Mouse (Mus musculus): ENCODE data around the gene Vdr.

The Vdr gene

DNA sequence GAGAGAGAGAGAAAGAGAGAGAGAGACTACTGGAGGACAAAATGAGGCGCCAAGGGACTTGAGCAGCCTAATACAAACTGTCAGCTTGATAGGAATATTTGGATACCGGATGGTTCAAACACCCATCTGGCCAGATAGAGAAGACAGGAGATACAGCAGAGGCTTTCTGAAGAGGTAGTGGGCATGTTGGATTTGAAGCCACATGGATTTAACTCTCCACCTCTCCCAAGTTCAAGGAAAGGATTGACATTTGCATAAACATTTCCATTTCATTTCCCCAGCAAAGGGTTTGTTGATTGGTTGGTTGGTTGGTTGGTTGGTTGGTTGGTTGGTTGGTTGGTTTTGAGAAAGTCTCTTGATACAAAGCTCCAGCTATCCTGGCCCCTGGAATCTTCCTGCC lies 62.6 kb downstream of the Vdr start:
- no peak for DNase-seq (ENCODE audit: low spot score in 2 of 2)

DNA sequence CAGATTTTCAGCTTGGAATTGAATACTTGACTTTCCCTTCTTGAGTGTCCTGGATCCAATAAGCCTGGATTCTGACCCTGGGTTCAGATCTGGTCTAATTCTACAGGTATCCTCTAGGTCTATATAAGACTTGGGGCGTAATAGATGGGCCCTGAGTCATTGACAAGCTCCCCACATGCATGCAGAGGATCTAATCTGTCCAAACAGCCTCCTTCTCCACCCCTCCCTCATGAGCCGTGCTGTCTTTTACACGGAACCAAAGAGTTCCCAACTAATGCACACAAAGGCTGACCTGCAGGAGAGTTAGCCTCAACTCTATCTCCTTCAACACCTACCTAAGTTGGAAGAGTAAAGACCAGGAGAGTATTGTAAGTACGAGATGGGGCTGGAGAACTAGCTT lies 63.1 kb downstream of the Vdr start:
- DNase-seq (ENCODE audit: low spot score in 2 of 2) = no peak

DNA sequence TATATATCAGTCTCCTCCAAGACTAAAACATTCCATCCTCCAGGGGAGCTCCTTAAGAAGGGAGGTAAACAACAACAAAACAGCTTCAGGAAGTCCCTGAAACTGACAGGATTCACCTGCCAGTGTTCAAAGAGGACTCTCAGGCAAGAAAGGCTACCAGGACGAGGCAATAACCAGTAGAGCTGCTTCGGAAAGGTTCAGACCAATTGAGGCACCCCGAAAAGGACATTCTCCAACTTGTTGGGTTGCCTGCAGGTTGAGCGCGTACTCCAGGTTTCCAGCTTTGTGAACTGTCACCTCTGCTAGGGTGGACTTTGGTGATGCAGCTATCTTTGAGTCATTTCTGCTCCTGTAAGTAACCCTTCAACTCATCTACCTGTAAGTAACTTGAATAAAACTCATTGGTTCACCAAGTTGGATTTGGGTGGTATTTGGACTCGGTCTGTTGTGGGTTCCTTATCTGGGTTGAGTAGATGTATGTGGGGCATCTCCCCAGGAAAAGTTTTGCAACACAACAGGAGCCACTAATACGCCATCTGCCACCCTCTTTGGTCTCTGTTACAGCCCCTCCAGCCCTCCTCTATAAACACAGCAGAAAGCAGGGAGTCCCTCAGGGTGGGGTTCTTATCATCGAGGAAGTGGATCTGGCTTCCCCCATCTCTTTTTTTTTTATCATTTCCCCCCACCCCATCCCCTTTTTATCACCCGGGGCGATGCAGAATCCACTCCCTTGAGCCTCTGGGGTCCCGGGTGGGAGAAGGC lies 64.1 kb downstream of the Vdr start:
- DNase-seq (ENCODE audit: low spot score in 2 of 2) = no peak

DNA sequence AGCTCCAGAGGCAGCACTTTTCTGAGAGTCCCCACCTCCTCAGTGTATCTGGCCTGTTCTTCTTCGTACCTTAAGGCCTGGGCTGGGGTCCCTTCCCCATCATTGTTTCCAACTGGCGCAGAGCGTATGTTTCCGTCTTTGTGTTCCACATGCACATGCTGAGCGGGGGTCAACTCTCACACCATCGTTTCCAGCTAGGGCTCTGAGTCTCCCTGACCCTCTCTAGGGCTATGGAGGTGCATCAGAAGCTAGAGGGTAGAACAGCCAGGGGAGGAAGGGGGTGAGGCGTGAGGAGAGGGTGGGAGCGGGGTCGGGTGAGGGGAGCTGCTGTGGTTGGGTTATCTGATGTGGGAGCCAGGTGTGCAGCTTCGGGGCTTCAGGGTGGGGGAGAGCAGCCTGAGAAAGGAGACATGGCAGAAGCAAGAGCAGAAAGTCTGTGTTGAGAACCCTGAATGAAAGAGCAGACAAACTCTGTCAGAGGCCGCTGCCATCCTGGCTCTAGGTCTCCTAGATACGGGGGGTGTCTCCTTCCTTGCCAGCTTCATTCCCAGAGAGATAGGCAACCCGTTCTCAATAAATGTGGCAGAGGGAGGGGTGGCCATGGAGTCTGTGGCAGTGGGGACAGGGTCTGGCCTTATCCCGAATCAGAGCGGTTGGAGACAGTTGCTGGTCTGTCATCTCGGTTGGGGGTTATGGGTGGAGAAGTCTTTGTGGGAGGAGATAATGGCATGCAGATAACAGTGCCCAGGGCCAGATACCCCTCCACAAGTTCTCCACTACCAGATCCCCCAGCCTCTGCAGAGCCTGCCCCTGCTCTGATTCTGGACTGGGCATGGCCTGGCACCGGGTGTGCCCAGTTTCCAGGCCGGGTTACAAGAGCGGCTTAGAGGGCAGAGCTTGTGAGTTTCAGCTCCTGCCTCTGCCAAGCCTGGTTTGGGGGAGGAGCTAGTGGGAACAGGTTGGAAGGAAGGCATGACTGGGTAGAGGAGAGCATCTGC lies 66.1 kb downstream of the Vdr start, which contains the start of gene Hdac7:
Gene Hdac7, minus strand, starts transcription at position 466 of the 998 bp plus-strand sequence.
- no peak for DNase-seq (ENCODE audit: low spot score in 2 of 2)

DNA sequence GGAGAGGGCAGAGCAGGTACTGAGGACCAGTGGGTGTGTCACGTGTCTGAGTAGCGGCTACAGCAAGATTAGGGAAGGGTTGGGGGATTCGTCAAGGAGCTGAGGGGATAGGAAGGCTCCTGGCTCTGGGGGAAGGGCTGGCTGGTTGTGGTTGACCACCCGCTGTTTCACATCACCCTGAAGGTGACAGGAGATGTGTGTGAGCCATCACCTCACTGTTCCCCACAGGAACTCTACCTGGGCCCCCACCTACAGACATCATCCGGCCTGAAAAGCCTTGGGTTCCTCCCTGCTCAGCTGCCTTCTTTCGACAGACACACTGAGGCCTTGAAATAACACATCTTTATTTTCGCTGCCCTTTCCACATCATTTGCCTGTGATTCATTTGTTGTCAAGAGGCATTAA lies 67.2 kb downstream of the Vdr start:
- DNase-seq (ENCODE audit: low spot score in 2 of 2) = no peak

DNA sequence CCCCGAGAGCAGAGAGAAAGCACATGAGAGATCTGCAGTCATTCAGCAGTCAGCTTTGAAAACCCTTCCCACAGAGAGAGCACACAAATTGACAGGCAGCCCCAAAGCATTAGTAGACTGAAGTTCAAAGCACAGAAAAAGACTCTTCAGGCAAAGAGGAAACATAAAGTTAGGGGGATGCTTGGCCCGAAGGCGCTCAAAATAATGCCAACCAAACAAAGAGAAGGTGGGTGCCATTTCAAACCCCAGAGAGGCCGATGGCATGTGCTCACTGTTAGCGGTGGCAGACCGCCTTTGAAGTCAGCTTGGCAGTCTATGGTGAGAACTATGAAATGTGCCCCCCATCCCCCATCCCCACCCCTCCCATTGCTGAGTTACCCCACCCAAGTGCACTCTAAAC lies 68.4 kb downstream of the Vdr start:
- no peak for DNase-seq (ENCODE audit: low spot score in 2 of 2)

DNA sequence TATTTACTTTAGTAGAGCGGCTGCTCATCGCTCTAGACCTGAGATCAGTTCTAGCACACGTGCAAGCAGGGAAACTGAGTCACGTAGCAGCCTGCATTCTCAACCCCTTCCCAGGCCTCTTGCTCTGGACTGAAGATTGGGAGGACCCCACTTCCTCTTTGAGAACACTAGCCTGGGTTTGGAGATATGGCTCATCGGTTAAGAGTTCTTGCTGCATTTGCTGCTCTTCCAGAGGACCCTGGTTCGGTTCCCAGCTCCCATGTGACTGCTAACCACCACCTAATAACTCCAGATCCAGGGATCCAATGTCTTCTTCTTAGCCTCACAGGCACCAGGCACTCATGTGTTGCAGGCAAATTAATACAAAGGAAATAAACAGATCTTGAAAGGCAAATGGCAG lies 69.0 kb downstream of the Vdr start:
- no peak for DNase-seq (ENCODE audit: low spot score in 2 of 2)

DNA sequence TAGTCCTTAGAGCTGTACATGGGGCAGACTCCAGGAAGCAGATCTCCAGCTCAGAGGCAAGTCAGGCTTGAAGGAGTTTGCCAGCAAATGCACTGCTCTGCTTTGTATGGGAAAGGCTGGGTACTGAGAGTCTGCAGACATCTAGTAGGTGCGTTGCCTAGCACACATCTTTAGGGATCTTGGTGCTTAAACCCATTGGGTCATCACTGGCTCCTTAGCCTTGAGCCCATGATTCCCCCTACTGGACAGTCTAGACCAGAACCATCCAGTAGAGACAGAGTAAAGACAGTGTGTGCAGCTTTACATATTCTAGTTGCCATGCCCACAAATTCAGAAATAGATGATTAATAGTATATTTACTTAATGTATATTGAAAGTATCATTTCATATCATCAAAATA lies 69.6 kb downstream of the Vdr start:
- DNase-seq (ENCODE audit: low spot score in 2 of 2) = no peak

DNA sequence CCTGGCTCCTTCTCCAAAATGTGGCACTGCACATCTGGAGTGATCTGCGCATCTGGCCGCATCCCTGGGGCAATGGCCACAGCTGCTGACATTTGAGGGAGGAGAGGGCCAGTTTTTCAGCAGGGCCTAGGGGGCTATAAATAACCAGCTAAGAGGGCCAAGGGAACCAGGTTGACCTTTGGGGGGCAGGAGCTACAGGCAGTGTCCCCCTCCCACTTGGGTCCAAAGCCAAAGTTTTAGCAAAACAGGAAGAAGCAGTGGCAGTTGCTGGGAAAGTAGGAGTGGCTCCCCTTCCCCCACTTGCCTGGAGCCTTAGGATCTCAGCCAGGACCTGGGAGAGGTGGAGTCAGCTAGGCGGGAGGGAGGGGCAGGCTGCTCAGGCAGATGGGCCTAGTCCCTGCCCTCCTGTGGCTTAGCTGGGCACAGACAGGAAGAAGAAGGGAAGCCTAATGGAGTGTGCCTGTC lies 70.4 kb downstream of the Vdr start:
- DNase-seq (ENCODE audit: low spot score in 2 of 2) = no peak

DNA sequence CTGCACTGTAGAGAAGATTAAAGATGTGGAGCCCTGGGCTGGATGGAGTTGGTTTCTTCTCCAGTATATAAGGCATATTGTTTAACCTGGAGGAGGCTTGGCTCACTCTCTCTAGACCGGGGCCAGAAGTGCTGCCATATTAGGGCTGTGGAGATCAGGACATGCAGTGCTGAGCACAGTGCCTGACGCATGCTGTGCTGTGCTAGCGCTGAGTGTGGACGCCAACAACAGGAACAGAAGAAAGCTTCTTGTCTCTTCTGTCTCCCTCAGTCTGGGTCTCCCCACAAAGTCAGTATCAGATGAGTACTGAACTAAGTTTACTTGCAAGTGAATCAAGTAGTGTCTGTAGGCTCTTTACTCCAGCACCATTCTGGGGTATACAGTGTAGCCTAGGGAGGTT lies 71.0 kb downstream of the Vdr start:
- no peak for DNase-seq (ENCODE audit: low spot score in 2 of 2)

DNA sequence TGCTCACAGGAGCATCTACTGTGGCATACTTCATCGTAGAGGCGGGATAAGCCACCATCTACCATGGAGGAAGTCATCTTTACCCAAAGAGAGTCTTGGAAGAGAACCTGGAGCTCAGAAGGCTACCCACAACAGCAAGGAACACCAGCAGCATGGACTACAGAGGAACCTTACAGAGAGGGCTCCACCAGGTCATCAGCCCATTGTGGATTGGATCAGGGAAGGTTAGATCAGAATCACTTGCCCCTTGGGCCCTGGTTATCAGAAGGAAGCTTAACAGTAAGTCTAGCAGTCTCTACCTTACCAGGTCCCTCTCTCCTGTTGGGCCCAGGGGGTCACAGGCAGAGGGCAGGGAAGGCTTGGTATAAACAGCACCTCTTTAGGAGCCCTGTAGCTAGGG lies 71.4 kb downstream of the Vdr start:
- no peak for DNase-seq (ENCODE audit: low spot score in 2 of 2)

DNA sequence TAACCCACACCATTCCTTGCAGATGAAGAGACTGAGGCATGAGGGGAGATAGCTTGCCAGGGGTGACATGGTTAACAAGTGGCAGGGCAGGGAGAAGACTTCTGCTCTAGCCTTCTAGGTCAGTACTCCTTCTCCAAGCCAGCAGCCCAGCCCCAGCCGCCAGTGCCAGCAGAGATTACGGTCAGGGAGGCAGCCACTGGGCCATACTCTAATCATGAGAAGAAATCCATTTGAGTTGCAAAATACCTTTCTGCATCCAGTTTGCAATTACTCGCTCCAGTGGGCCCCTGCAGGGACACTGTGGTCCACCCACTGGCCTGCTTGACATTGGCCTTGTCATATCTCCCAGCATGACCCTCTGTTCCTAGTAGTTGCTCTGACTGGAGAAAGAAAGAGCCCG lies 72.0 kb downstream of the Vdr start:
- DNase-seq (ENCODE audit: low spot score in 2 of 2) = no peak

DNA sequence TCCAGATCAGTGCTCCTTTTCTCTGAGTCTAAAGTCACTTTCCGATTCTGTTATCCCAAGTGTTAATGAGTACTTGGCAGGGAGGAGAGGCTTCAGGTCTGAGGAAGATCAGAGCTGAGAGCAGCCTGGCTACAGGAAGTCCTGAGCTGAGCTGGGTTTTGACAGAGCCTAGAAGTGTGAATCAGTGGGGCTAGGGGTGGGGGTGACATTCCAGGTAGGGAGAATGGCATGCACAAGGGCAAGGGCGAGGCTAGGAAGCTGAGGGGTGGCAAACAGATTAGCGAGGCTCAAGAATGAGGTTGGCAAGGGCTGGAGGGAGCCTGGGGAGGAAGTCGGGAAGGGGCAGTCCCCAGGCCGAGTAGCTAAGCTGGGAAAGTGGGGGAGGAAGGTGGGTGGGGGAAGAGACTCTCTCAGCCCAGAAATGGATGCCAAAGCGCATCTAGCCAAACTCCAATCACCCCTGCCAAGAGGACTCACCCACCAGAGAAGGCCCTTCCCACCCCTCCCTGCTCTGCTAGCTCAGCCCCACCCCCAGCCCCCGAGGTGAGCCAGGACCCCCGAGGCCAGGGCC lies 72.9 kb downstream of the Vdr start:
- DNase-seq (ENCODE audit: low spot score in 2 of 2) = no peak

DNA sequence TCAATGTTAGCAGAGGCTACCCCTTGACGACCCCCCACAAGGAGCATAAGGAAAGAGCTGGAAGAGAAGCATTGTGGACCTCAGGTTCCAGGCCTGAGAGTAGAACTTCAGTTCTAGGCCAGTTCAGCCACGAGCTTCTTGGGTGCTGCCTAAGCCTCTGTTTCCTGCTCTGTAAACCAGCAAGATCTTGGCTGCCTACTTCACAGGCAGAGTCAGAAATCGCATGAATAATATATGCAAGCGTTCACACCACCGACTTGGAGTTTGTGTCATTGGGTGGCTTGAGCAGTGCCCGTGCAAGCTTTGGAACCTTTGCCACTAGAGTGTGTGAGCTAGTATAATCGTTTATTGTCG lies 73.6 kb downstream of the Vdr start:
- no peak for DNase-seq (ENCODE audit: low spot score in 2 of 2)

DNA sequence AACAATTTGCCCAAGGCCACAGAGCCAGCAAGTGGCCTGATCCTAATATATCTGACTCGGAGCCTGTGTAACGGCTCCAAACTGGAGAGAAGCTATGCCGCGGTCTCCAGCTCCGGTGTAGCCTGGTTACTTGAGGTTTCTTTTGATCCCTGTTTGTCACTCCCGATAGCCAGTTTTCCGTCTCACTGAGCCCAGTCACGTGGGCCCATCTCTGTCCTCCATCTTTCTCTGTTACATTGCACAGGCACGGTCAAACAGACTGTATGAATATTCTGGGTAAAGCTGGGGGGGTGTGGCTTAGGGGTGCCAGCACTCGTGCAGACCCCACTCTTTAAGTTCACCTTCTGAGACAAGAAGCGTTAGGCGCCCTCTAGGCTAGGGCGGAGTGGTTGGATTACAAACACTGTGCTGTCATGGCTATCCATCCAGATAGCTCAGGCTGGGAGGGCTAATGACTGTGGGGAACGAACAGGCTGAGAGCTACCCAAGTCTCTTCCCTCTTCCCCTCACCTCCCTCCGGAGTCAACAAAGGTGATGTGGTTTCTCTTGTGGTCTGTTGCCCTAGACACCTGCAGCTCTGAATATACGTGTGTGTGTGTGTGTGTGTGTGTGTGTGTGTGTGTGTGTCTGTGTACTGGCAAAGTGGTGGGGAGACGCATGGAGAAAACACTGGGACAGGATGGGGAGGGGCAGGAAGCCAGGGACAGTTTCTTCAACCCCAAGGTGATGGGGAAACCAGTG lies 74.1 kb downstream of the Vdr start:
- DNase-seq (ENCODE audit: low spot score in 2 of 2) = no peak

DNA sequence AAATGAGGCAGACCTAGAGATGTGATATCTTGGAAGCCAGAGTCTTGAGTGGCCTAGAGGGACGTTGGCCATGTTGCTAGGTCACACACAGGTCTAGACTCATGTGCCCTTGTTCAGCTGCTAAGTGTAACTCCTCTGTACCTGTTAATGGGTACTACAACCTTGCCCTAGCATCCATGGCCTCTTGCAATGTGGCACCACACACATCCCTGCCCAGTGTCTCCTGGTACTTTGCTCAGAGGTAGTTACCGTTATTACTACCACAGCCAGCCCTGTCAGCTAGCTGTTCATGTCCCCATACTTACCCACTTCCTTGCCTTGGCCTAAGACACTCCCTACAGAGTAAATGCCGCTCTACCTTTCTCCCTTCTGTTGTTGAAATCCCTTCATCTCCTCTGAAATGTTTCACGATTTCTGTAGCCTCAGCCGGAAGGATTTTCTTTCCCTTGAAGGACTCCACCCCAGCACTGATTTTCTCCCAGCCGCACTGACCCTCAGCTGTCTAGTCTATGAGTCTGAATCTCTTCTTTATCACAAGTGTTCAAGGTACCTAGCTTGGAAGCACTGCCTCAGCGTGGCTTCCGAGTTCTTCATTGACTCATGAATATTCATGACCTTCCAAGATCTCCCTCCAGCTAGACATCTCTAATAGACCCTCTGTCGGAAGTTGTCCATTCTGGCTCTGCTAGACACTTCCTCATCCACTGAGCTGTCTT lies 77.5 kb downstream of the Vdr start:
- no peak for DNase-seq (ENCODE audit: low spot score in 2 of 2)

DNA sequence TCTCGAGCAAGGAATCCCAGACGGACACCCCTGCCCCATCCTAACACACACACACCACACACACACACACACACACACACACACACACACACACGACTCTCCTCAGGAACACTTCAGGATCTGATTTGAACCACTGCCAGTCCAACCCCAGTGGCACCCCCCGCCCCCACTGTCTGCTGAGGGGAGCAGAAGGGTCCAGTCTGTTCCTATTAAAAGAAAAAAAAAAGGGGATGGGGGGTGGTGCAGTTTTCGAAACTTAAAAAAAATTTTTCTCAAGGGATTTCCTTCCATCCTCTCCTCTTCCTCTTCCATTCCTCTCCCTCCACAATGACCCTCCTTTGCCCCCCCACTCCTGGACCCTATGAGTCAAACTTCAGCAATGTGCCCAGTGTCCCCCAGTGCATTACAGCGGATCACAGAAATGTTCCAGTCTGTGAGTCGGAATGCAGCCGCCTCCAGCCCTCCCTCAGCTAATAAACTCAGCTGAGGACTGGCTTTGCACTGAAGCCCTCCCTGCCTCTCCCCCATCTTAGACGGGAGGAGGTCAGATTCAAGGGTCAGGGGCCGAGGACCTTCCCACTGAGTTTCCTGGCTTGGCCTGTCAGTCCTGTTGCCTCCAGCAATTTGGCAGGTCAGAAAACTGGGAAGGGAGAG lies 78.3 kb downstream of the Vdr start:
- DNase-seq (ENCODE audit: low spot score in 2 of 2) = no peak

DNA sequence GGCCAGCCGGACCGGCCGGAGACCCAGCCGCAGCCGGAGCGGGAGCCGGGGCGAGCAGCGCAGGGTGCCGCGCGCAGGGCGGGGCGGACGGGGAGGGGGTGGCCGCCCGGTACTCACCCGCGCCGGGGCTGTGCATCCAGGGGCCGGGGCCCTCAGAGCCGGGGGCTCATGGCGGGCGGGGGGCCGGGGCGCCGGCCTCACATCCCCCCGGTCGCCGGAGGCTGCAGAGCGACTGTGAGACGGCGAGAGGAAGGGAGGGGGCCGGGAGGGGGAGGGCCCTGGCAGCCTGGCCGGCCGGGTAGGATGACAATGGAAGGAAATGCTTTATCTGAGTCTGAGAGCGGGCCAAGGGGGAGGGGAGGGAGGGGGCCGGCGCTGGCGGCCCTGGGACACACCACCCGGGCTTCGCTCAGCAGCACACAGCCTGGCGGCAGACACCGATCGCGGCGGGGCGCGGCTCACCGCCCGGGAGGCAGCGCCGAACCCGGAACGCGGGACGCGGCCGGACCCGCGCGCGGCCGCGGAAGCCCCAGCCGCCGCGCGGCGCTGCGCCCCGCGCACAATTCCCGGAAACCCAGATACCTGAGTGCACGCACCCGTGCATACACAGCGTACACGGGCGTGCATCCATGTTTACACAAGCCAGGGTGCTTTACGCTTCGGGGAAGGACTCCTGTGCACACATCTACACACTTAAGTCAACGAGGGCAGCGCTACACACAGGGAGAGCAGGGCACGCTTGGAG lies 79.0 kb downstream of the Vdr start:
- DNase-seq (ENCODE audit: low spot score in 2 of 2) = peak in 1 of 2 experiments; percentile 56

DNA sequence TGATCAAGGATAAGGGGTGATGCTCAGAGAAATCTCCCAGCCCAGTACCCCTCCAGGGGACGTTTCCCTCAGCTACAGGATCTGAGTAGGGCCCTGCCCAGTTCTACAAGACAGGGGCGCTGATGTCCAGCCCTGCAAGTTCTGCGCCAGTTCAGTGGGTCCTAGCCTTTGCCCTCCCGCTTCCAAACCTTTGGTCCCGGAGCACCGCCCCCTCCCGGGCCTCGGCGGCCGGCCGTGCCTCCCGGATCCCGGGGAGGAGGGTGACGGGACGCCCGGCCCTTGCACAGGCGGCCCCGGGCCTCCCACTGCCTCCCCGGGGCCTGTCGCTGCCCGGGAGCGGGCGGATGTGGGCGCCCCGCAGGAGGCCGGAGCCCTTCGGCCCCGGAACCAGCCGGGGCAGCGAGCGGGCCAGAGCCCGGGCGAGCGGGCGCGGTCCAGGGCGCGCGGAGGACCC lies 79.6 kb downstream of the Vdr start:
- peak in 1 of 2 experiments; percentile 37 for DNase-seq (ENCODE audit: low spot score in 2 of 2)
